Mouse (Mus musculus) brain, embryonic 14.5 days (tissue): ENCODE measurements around the gene Tnrc6b.

ENCODE experiments used
- CTCF ChIP-seq: fragments of 200-500 bp; IDR thresholded peaks from 2 replicates; pipeline ENCODE4 v1.5.1; 2012; ENCODE audit warnings: inconsistent platforms, mild to moderate bottlenecking, moderate library complexity, borderline replicate concordance; ENCODE audit not compliant: insufficient read depth, insufficient read length; ENCODE audit errors: extremely low read depth
- POLR2A ChIP-seq: fragments of 200-500 bp; IDR thresholded peaks from 2 replicates; pipeline ENCODE4 v1.6.1; 2012; ENCODE audit warnings: mild to moderate bottlenecking, inconsistent platforms, borderline replicate concordance; ENCODE audit not compliant: poor library complexity, insufficient read depth, insufficient read length, severe bottlenecking; ENCODE audit errors: extremely low read depth

DNA sequence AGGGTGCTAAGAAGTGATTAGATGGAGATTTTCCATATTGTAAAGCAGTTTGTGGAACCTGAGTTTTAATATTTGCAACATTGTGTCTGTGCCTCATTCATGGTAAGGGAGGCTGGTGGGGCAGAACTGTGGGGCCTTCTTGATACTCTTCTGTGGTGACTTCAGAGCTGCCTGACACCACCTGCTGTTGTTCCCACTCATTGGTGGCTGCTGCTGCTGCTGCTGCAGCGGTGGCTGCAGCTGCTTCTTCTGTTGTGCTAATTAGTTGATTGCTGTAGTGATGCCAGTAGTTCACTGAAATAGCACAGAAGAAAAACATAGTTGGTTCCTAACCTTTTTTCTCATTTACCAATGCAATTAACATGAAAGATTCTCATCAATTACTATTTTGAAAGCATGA lies 111.2 kb downstream of the Tnrc6b start:
- TF ChIP-seq CTCF: no peak
- TF ChIP-seq POLR2A: no peak
